Mouse (Mus musculus): ENCODE results near the gene Gpr137b. TPM values are rescaled to one million over a fixed set of nuclear protein-coding genes. Genes with fewer than 3 reads are reported as not detected.

Gene Gpr137b
- total RNA-seq, 2 experiments from 2014 or later: 2.2 to 3.0 TPM

GRCm38 (mm10) chr13:13328876-13329275, 64.9 kb downstream of the Gpr137b start:
- peak; percentile 60 for DNase-seq
- Histone ChIP-seq H3K4me3 (no peak overlapping the region), H3K27ac (no peak overlapping the region)
- intact Hi-C loops (cut with DNase I): no loop called here
- TF ChIP-seq CTCF (IDR thresholded peaks at IDR 0.05): peak; percentile 73

Other genes starting within 250 kb of the Gpr137b start
- gene Prl2c5, start 211.3 kb downstream of the Gpr137b start, total RNA-seq (2021): not detected
- gene Nid1, start 43.5 kb upstream of the Gpr137b start, total RNA-seq (2021): 10 to 100 TPM; 37.3 to 49.2 TPM
- gene Lyst, start 196.4 kb upstream of the Gpr137b start, total RNA-seq (2021): 1 to 10 TPM; 3.9 to 6.1 TPM